Mouse (Mus musculus) C2C12 (cell line): ENCODE results near the gene Rnf8. TPM values are rescaled to one million over a fixed set of nuclear protein-coding genes. Genes with fewer than 3 reads are reported as not detected.

Experiments
- H3K27me3 ChIP-seq: one replicate; pipeline ENCODE4 v1.6.1; 2011; ENCODE audit not compliant: control insufficient read depth, insufficient read depth, insufficient read length
- H3K36me3 ChIP-seq: one replicate; pipeline ENCODE4 v1.6.1; 2011; ENCODE audit not compliant: control insufficient read depth, insufficient read depth
- H3K4me3 ChIP-seq: one replicate; pipeline ENCODE4 v1.5.1; 2011; ENCODE audit warnings: mild to moderate bottlenecking, control low read depth; ENCODE audit not compliant: poor library complexity, insufficient read depth, severe bottlenecking
- H3K79me2 ChIP-seq: one replicate; pipeline ENCODE4 v1.6.1; 2011; ENCODE audit not compliant: control insufficient read depth, insufficient read depth
- H3K79me3 ChIP-seq: one replicate; pipeline ENCODE4 v1.6.1; 2011; ENCODE audit warnings: low read depth, control low read depth
- H3ac ChIP-seq: one replicate; pipeline ENCODE3; 2011; ENCODE audit warnings: low read depth; ENCODE audit not compliant: control insufficient read depth, insufficient read length
- CEBPB ChIP-seq: IDR thresholded peaks from one replicate; pipeline ENCODE4 v1.6.1; 2011; ENCODE audit warnings: low read depth, mild to moderate bottlenecking, control low read depth, moderate library complexity
- CTCF ChIP-seq: IDR thresholded peaks from one replicate; pipeline ENCODE4 v1.5.1; 2011; ENCODE audit not compliant: control insufficient read depth, insufficient read depth, insufficient read length
- FOSL1 ChIP-seq: IDR thresholded peaks from one replicate; pipeline ENCODE4 v1.8.0; 2011; ENCODE audit warnings: mild to moderate bottlenecking, low read length; ENCODE audit not compliant: poor library complexity, insufficient read depth, severe bottlenecking
- MAX ChIP-seq: IDR thresholded peaks from one replicate; pipeline ENCODE4 v1.6.1; 2011; ENCODE audit warnings: mild to moderate bottlenecking, control low read depth
- MYOD1 ChIP-seq: IDR thresholded peaks from one replicate; pipeline ENCODE4 v1.6.1; 2011; ENCODE audit warnings: low read depth; ENCODE audit not compliant: control insufficient read depth, insufficient read length
- MYOG ChIP-seq: IDR thresholded peaks from one replicate; pipeline ENCODE4 v1.6.1; 2011; ENCODE audit not compliant: control insufficient read depth, insufficient read length; ENCODE audit errors: extremely low read depth
- USF1 ChIP-seq: IDR thresholded peaks from one replicate; pipeline ENCODE4 v1.6.1; 2011; ENCODE audit warnings: low read depth, mild to moderate bottlenecking, control low read depth, moderate library complexity
- polyA plus RNA-seq: library from polyadenylated mRNA; unstranded; fragments of >200 nt; fragmentation: generic; extraction: Trizol; gene quantifications from one replicate; pipeline ENCODE4 v1.2.1, GENCODE M21; 2012; ENCODE audit warnings: missing spikeins

Rnf8 gene
- polyA plus RNA-seq, 1 experiment = 22.7 TPM

GRCm38 (mm10) chr17:29684275-29684674 lies 69.7 kb downstream of the Rnf8 start:
- Histone ChIP-seq H3K79me3 (no peaks in the 10 kb centered on the region), H3K27me3 (no peaks in the 10 kb centered on the region), H3ac (no peak overlapping the region), H3K4me3 (no peak overlapping the region), H3K36me3 (peaks cover 69% of the 10 kb centered on the region), H3K79me2 (no peaks in the 10 kb centered on the region)
- TF ChIP-seq CTCF (no peak), MAX (no peak), CEBPB (no peak), USF1 (no peak), MYOD1 (no peak)

GRCm38 (mm10) chr17:29686771-29687170 lies 72.2 kb downstream of the Rnf8 start:
- H3K4me3 ChIP-seq = no peak overlapping the region
- no peaks in the 10 kb centered on the region for H3K79me2 ChIP-seq
- H3K27me3 ChIP-seq = no peaks in the 10 kb centered on the region
- TF ChIP-seq CTCF (no peak), USF1 (no peak), CEBPB (no peak), FOSL1 (no peak), MYOD1 (no peak), MAX (no peak), MYOG (no peak)
- H3K79me3 ChIP-seq = no peaks in the 10 kb centered on the region
- peaks cover 69% of the 10 kb centered on the region for H3K36me3 ChIP-seq
- H3ac ChIP-seq = no peak overlapping the region

- no peaks in the 10 kb centered on the region for H3K79me3 ChIP-seq
- H3K4me3 ChIP-seq = no peak overlapping the region
- TF ChIP-seq FOSL1 = no peak
- no peak for TF ChIP-seq MYOG
- no peak for TF ChIP-seq CTCF
- no peak for TF ChIP-seq MYOD1
- TF ChIP-seq USF1 = no peak
- TF ChIP-seq CEBPB = no peak
- TF ChIP-seq MAX = no peak
- H3ac ChIP-seq = no peak overlapping the region
- no peaks in the 10 kb centered on the region for H3K27me3 ChIP-seq
- H3K36me3 ChIP-seq = peaks cover 65% of the 10 kb centered on the region
- no peaks in the 10 kb centered on the region for H3K79me2 ChIP-seq
Observed at GRCm38 (mm10) chr17:29687373-29687772, 72.8 kb downstream of the Rnf8 start.

DNA sequence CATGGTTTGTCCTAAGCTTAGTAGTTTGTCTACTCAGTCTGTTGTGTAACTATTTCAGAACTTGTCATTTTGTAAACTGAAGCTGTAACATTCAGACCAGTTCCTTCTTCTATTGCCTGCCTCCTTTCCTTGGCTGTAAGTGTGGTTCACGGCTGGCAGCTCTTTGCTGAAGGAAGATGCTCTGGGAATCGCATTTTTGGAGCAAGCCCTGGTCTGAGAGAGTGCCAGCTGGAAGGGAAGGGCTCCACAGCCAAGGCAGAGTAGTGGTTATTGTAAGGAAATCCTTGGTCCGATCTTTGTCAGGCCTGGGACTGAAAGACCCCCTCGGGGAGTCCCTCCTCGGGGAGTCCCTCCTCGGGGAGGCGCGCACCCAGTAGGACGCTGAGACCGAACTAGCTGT lies 74.0 kb downstream of the Rnf8 start:
- H3K36me3 ChIP-seq = peaks cover 66% of the 10 kb centered on the region
- no peaks in the 10 kb centered on the region for H3K79me3 ChIP-seq
- TF ChIP-seq CEBPB (no peak), MYOD1 (no peak), CTCF (no peak), MYOG (no peak), FOSL1 (no peak), USF1 (no peak), MAX (no peak)
- H3K4me3 ChIP-seq = no peak overlapping the region
- H3K27me3 ChIP-seq = no peaks in the 10 kb centered on the region
- no peaks in the 10 kb centered on the region for H3K79me2 ChIP-seq
- H3ac ChIP-seq = no peak overlapping the region

DNA sequence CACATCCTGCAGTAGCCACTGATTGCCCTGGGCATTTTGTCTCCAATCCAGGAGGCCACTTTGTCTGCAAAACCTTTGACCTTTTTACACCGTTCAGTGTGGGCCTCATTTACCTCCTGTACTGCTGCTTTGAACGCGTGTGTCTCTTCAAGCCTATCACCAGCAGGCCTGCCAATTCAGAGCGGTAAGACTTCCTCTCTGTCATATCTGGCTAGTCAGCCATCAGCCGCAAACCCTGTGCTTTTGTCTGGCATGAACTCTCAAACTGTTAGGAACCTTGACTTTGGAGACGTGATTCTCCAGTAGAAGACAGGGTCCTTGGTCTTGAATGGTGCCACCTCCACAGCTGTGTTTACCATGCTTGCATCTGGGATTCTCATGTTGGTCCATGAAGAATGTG lies 75.7 kb downstream of the Rnf8 start:
- H3K36me3 ChIP-seq = peaks cover 76% of the 10 kb centered on the region
- H3K4me3 ChIP-seq = no peak overlapping the region
- no peak overlapping the region for H3ac ChIP-seq
- H3K79me2 ChIP-seq = no peaks in the 10 kb centered on the region
- TF ChIP-seq MYOG = no peak
- TF ChIP-seq FOSL1 = no peak
- TF ChIP-seq USF1 = no peak
- no peak for TF ChIP-seq MAX
- no peak for TF ChIP-seq MYOD1
- no peak for TF ChIP-seq CTCF
- no peak for TF ChIP-seq CEBPB
- H3K27me3 ChIP-seq = no peaks in the 10 kb centered on the region
- H3K79me3 ChIP-seq = no peaks in the 10 kb centered on the region

- no peaks in the 10 kb centered on the region for H3K27me3 ChIP-seq
- TF ChIP-seq FOSL1 = no peak
- TF ChIP-seq CEBPB = no peak
- no peak for TF ChIP-seq USF1
- TF ChIP-seq MYOD1 = no peak
- TF ChIP-seq CTCF = no peak
- no peaks in the 10 kb centered on the region for H3K79me3 ChIP-seq
- H3ac ChIP-seq = no peak overlapping the region
- no peaks in the 10 kb centered on the region for H3K79me2 ChIP-seq
- H3K4me3 ChIP-seq = no peak overlapping the region
- H3K36me3 ChIP-seq = peaks cover 84% of the 10 kb centered on the region
Observed at GRCm38 (mm10) chr17:29692827-29693226, 78.2 kb downstream of the Rnf8 start.
